Mouse (Mus musculus) fat pad, adult 2 months (tissue): ENCODE results near the gene Cenpv.

ENCODE experiments used
- DNase-seq: peaks from one replicate; pipeline ENCODE4 v3.0.0-alpha.2; 2011; ENCODE audit warnings: low read depth, low spot score; ENCODE audit errors: extremely low read depth

Gene Cenpv

GRCm38 (mm10) chr11:62539089-62539890 lies at the start of gene Cenpv:
Gene Cenpv (minus strand): TSS chr11:62539261.
- DNase-seq, result no peak

GRCm38 (mm10) chr11:62587034-62587433 lies 48.0 kb upstream of the Cenpv start:
- no peak for DNase-seq

- DNase-seq, result no peak
Observed at GRCm38 (mm10) chr11:62584671-62585206, 45.7 kb upstream of the Cenpv start.

- no peak for DNase-seq
Observed at GRCm38 (mm10) chr11:62583031-62583430, 44.0 kb upstream of the Cenpv start.

- no peak for DNase-seq
Observed at GRCm38 (mm10) chr11:62576530-62577152, 37.6 kb upstream of the Cenpv start.

GRCm38 (mm10) chr11:62575659-62576438 lies 36.8 kb upstream of the Cenpv start:
- no peak for DNase-seq

- DNase-seq, result no peak
Observed at GRCm38 (mm10) chr11:62575297-62575658, 36.2 kb upstream of the Cenpv start.

- DNase-seq, result no peak
Observed at GRCm38 (mm10) chr11:62574703-62575085, 35.6 kb upstream of the Cenpv start.

GRCm38 (mm10) chr11:62573959-62574702 lies 35.1 kb upstream of the Cenpv start, which contains the start of gene Trpv2:
Gene Trpv2 (plus strand): TSS chr11:62574486.
- peak; percentile 47 for DNase-seq

- peak; percentile 87 for DNase-seq
Observed at GRCm38 (mm10) chr11:62568300-62568699, 29.2 kb upstream of the Cenpv start.

- DNase-seq, result no peak
Observed at GRCm38 (mm10) chr11:62566211-62566610, 27.1 kb upstream of the Cenpv start.

- DNase-seq, result no peak
Observed at GRCm38 (mm10) chr11:62565747-62566146, 26.7 kb upstream of the Cenpv start.

- no peak for DNase-seq
Observed at GRCm38 (mm10) chr11:62563590-62563989, 24.5 kb upstream of the Cenpv start.

GRCm38 (mm10) chr11:62560463-62561016 lies 21.5 kb upstream of the Cenpv start:
- DNase-seq, result no peak

GRCm38 (mm10) chr11:62558961-62559646 lies 20.0 kb upstream of the Cenpv start:
- no peak for DNase-seq

GRCm38 (mm10) chr11:62558152-62558551 lies 19.1 kb upstream of the Cenpv start:
- DNase-seq, result no peak

GRCm38 (mm10) chr11:62557205-62557604 lies 18.1 kb upstream of the Cenpv start:
- DNase-seq, result no peak

- DNase-seq, result peak; percentile 50
Observed at GRCm38 (mm10) chr11:62555896-62556412, 16.9 kb upstream of the Cenpv start.

- no peak for DNase-seq
Observed at GRCm38 (mm10) chr11:62554934-62555517, 16.0 kb upstream of the Cenpv start.
